Mouse (Mus musculus): Measurements from ENCODE around the gene Celf1. TPM values are rescaled to one million over a fixed set of nuclear protein-coding genes. Genes with fewer than 3 reads are reported as not detected.

Gene Celf1
- polyA plus RNA-seq, 1 experiment, result 25.0 TPM

- Histone ChIP-seq H3K27ac (ENCODE audit: insufficient read depth, low read depth, low read length) (no peak overlapping the region), H3K27me3 (ENCODE audit: control insufficient read depth, insufficient read depth, low read length) (no peaks in the 10 kb centered on the region), H3K4me1 (ENCODE audit: control insufficient read depth, insufficient read depth, insufficient read length, low read length) (0 out of 2 replicates have a peak, but pooled peaks cover 2% of the 10 kb centered on the region), H3K36me3 (ENCODE audit: control insufficient read depth, insufficient read depth, low read length) (0 out of 2 replicates have a peak, but pooled peaks cover 5% of the 10 kb centered on the region), H3K4me3 (ENCODE audit: low read depth, low read length) (no peak overlapping the region)
- 92% methylated on average over 2 of the region's 2 CpGs for WGBS
- TF ChIP-seq CTCF (IDR thresholded peaks at IDR 0.05; ENCODE audit: extremely low read depth, insufficient read length, insufficient replicate concordance, low read depth, low read length), result no peak
- no peak for TF ChIP-seq POLR2A (IDR thresholded peaks at IDR 0.05; ENCODE audit: low read depth, low read length)
Measured at GRCm38 (mm10) chr2:90976590-90976989, 36.4 kb downstream of the Celf1 start.

GRCm38 (mm10) chr2:90977291-90977690 is 37.1 kb downstream of the Celf1 start:
- 0 out of 2 replicates have a peak, but pooled peaks cover 2% of the 10 kb centered on the region for H3K4me1 ChIP-seq (ENCODE audit: control insufficient read depth, insufficient read depth, insufficient read length, low read length)
- 77% methylated on average over 4 of the region's 4 CpGs for WGBS
- TF ChIP-seq POLR2A (IDR thresholded peaks at IDR 0.05; ENCODE audit: low read depth, low read length) (no peak), CTCF (IDR thresholded peaks at IDR 0.05; ENCODE audit: extremely low read depth, insufficient read length, insufficient replicate concordance, low read depth, low read length) (no peak)
- no peaks in the 10 kb centered on the region for H3K27me3 ChIP-seq (ENCODE audit: control insufficient read depth, insufficient read depth, low read length)
- 0 out of 2 replicates have a peak, but pooled peaks cover 2% of the 10 kb centered on the region for H3K36me3 ChIP-seq (ENCODE audit: control insufficient read depth, insufficient read depth, low read length)
- no peak overlapping the region for H3K27ac ChIP-seq (ENCODE audit: insufficient read depth, low read depth, low read length)
- no peak overlapping the region for H3K4me3 ChIP-seq (ENCODE audit: low read depth, low read length)

GRCm38 (mm10) chr2:90986055-90986454 is 45.9 kb downstream of the Celf1 start:
- WGBS, result 88% methylated on average over 3 of the region's 3 CpGs
- no peaks in the 10 kb centered on the region for H3K27me3 ChIP-seq (ENCODE audit: control insufficient read depth, insufficient read depth, low read length)
- no peak overlapping the region for H3K4me3 ChIP-seq (ENCODE audit: low read depth, low read length)
- H3K4me1 ChIP-seq (ENCODE audit: control insufficient read depth, insufficient read depth, insufficient read length, low read length), result no peaks in the 10 kb centered on the region
- H3K27ac ChIP-seq (ENCODE audit: insufficient read depth, low read depth, low read length), result no peak overlapping the region
- no peak for TF ChIP-seq CTCF (IDR thresholded peaks at IDR 0.05; ENCODE audit: extremely low read depth, insufficient read length, insufficient replicate concordance, low read depth, low read length)
- no peak for TF ChIP-seq POLR2A (IDR thresholded peaks at IDR 0.05; ENCODE audit: low read depth, low read length)
- peaks cover 5% of the 10 kb centered on the region for H3K36me3 ChIP-seq (ENCODE audit: control insufficient read depth, insufficient read depth, low read length)

GRCm38 (mm10) chr2:91008536-91008935 is 68.4 kb downstream of the Celf1 start:
- Histone ChIP-seq H3K36me3 (ENCODE audit: control insufficient read depth, insufficient read depth, low read length) (peaks cover 69% of the 10 kb centered on the region), H3K4me3 (ENCODE audit: low read depth, low read length) (no peak overlapping the region), H3K4me1 (ENCODE audit: control insufficient read depth, insufficient read depth, insufficient read length, low read length) (no peaks in the 10 kb centered on the region), H3K27ac (ENCODE audit: insufficient read depth, low read depth, low read length) (no peak overlapping the region), H3K27me3 (ENCODE audit: control insufficient read depth, insufficient read depth, low read length) (no peaks in the 10 kb centered on the region)
- WGBS, result 96% methylated on average over 8 of the region's 8 CpGs
- TF ChIP-seq POLR2A (IDR thresholded peaks at IDR 0.05; ENCODE audit: low read depth, low read length), result no peak
- TF ChIP-seq CTCF (IDR thresholded peaks at IDR 0.05; ENCODE audit: extremely low read depth, insufficient read length, insufficient replicate concordance, low read depth, low read length), result no peak

GRCm38 (mm10) chr2:91013881-91014280 is 73.7 kb downstream of the Celf1 start:
- Histone ChIP-seq H3K27me3 (ENCODE audit: control insufficient read depth, insufficient read depth, low read length) (no peaks in the 10 kb centered on the region), H3K27ac (ENCODE audit: insufficient read depth, low read depth, low read length) (no peak overlapping the region), H3K4me1 (ENCODE audit: control insufficient read depth, insufficient read depth, insufficient read length, low read length) (no peaks in the 10 kb centered on the region), H3K4me3 (ENCODE audit: low read depth, low read length) (no peak overlapping the region), H3K36me3 (ENCODE audit: control insufficient read depth, insufficient read depth, low read length) (peaks cover 65% of the 10 kb centered on the region)
- 80% methylated on average over 2 of the region's 2 CpGs for WGBS
- TF ChIP-seq POLR2A (IDR thresholded peaks at IDR 0.05; ENCODE audit: low read depth, low read length), result no peak
- no peak for TF ChIP-seq CTCF (IDR thresholded peaks at IDR 0.05; ENCODE audit: extremely low read depth, insufficient read length, insufficient replicate concordance, low read depth, low read length)

GRCm38 (mm10) chr2:91015386-91015785 is 75.2 kb downstream of the Celf1 start:
- H3K4me1 ChIP-seq (ENCODE audit: control insufficient read depth, insufficient read depth, insufficient read length, low read length), result no peaks in the 10 kb centered on the region
- H3K27me3 ChIP-seq (ENCODE audit: control insufficient read depth, insufficient read depth, low read length), result no peaks in the 10 kb centered on the region
- WGBS, result 85% methylated on average over 4 of the region's 4 CpGs
- no peak for TF ChIP-seq CTCF (IDR thresholded peaks at IDR 0.05; ENCODE audit: extremely low read depth, insufficient read length, insufficient replicate concordance, low read depth, low read length)
- no peak for TF ChIP-seq POLR2A (IDR thresholded peaks at IDR 0.05; ENCODE audit: low read depth, low read length)
- H3K27ac ChIP-seq (ENCODE audit: insufficient read depth, low read depth, low read length), result no peak overlapping the region
- H3K36me3 ChIP-seq (ENCODE audit: control insufficient read depth, insufficient read depth, low read length), result peaks cover 59% of the 10 kb centered on the region
- H3K4me3 ChIP-seq (ENCODE audit: low read depth, low read length), result no peak overlapping the region

- 84% methylated on average over 8 of the region's 8 CpGs for WGBS
- no peak for TF ChIP-seq POLR2A (IDR thresholded peaks at IDR 0.05; ENCODE audit: low read depth, low read length)
- no peak for TF ChIP-seq CTCF (IDR thresholded peaks at IDR 0.05; ENCODE audit: extremely low read depth, insufficient read length, insufficient replicate concordance, low read depth, low read length)
- Histone ChIP-seq H3K4me1 (ENCODE audit: control insufficient read depth, insufficient read depth, insufficient read length, low read length) (no peaks in the 10 kb centered on the region), H3K27ac (ENCODE audit: insufficient read depth, low read depth, low read length) (no peak overlapping the region), H3K4me3 (ENCODE audit: low read depth, low read length) (no peak overlapping the region), H3K36me3 (ENCODE audit: control insufficient read depth, insufficient read depth, low read length) (peaks cover 40% of the 10 kb centered on the region), H3K27me3 (ENCODE audit: control insufficient read depth, insufficient read depth, low read length) (no peaks in the 10 kb centered on the region)
Measured at GRCm38 (mm10) chr2:91018061-91018788, 78.0 kb downstream of the Celf1 start.

Measured in small intestine, adult 2 months (tissue).